Mouse (Mus musculus) neural tube, embryonic 14.5 days (tissue): ENCODE data around the gene Acss1. TPM values are rescaled to one million over a fixed set of nuclear protein-coding genes. Genes with fewer than 3 reads are reported as not detected.

Source experiments
- ATAC-seq: fragments of 200-750 bp; cut with Nextera tagmentation; 2 replicates; pipeline ENCODE4 v1.8.0; 2017; ENCODE audit warnings: low read depth, mild to moderate bottlenecking, moderate TSS enrichment, moderate library complexity
- H3K27ac ChIP-seq: fragments of 300-500 bp; sonication (generic); 2 replicates; pipeline ENCODE4 v1.5.1; 2014; ENCODE audit warnings: low read depth, mild to moderate bottlenecking, control low read depth, low read length, moderate library complexity, mixed read lengths
- H3K27me3 ChIP-seq: fragments of 300-500 bp; sonication (generic); 2 replicates; pipeline ENCODE4 v1.6.1; 2014; ENCODE audit warnings: low read length; ENCODE audit not compliant: control insufficient read depth, insufficient read depth
- H3K36me3 ChIP-seq: fragments of 300-500 bp; sonication (generic); 2 replicates; pipeline ENCODE4 v1.6.1; 2014; ENCODE audit warnings: low read length, mixed read lengths; ENCODE audit not compliant: control insufficient read depth, insufficient read depth
- H3K4me1 ChIP-seq: fragments of 300-500 bp; sonication (generic); 2 replicates; pipeline ENCODE4 v1.6.1; 2014; ENCODE audit warnings: low read length; ENCODE audit not compliant: control insufficient read depth, insufficient read depth
- H3K4me2 ChIP-seq: fragments of 300-500 bp; sonication (generic); 2 replicates; pipeline ENCODE4 v1.6.1; 2014; ENCODE audit warnings: mild to moderate bottlenecking, low read depth, low read length, control low read depth
- H3K4me3 ChIP-seq: fragments of 300-500 bp; sonication (generic); 2 replicates; pipeline ENCODE4 v1.5.1; 2014; ENCODE audit warnings: low read depth, low read length, control low read depth, mixed read lengths
- H3K9ac ChIP-seq: fragments of 300-500 bp; sonication (generic); replicated peaks from 2 replicates; pipeline ENCODE4 v1.6.1; 2014; ENCODE audit warnings: low read depth, mild to moderate bottlenecking, control low read depth, low read length, mixed read lengths
- H3K9me3 ChIP-seq: fragments of 300-500 bp; sonication (generic); 2 replicates; pipeline ENCODE4 v1.6.1; 2016; ENCODE audit warnings: low read length; ENCODE audit not compliant: control insufficient read depth
- WGBS: fragments of 180-500 bp; shearing (Covaris S2); extraction: QIAGEN DNeasy Blood & Tissue Kit; methylation state at CpG from one replicate; pipeline ENCODE4 v1.1.7; 2014; 5-methylcytosine and 5-hydroxymethylcytosine counted together
- polyA plus RNA-seq: library from polyadenylated mRNA; unstranded; fragments of >200 nt; fragmentation: Nextera tagmentation; extraction: Ambion mirVana; gene quantifications from 2 replicates; pipeline ENCODE4 v1.2.1, GENCODE M21; 2014

The Acss1 gene
- polyA plus RNA-seq, 1 experiment from 2014 or later = 13.0 TPM

- no peak for ATAC-seq
- H3K9ac ChIP-seq = no peak overlapping the region
- H3K9me3 ChIP-seq = no peaks in the 10 kb centered on the region
Measured at GRCm38 (mm10) chr2:150684451-150684850, 16.2 kb upstream of the Acss1 start.

GRCm38 (mm10) chr2:150681581-150681980, 13.3 kb upstream of the Acss1 start:
- peaks cover 8% of the 10 kb centered on the region; the same call in 1 of the 2 replicates for H3K27me3 ChIP-seq
- H3K9me3 ChIP-seq = no peaks in the 10 kb centered on the region
- no peak overlapping the region for H3K27ac ChIP-seq
- no peak overlapping the region for H3K4me2 ChIP-seq
- H3K9ac ChIP-seq = no peak overlapping the region
- no peaks in the 10 kb centered on the region for H3K4me1 ChIP-seq
- no peak overlapping the region for H3K4me3 ChIP-seq
- H3K36me3 ChIP-seq = no peaks in the 10 kb centered on the region
- no peak for ATAC-seq
- 76% methylated on average over 4 of the region's 4 CpGs for WGBS

More at GRCm38 (mm10) chr2:150684451-150684850, 16.2 kb upstream of the Acss1 start:
- Histone ChIP-seq H3K4me2 (no peak overlapping the region), H3K27me3 (peaks cover 23% of the 10 kb centered on the region), H3K36me3 (no peaks in the 10 kb centered on the region), H3K4me1 (peaks cover 3% of the 10 kb centered on the region; the same call in 1 of the 2 replicates), H3K4me3 (no peak overlapping the region), H3K27ac (no peak overlapping the region)
- WGBS = 83% methylated on average over 12 of the region's 12 CpGs

- Histone ChIP-seq H3K27me3 (no peaks in the 10 kb centered on the region), H3K27ac (no peak overlapping the region), H3K9me3 (no peaks in the 10 kb centered on the region), H3K9ac (no peak overlapping the region), H3K4me2 (no peak overlapping the region), H3K4me3 (no peak overlapping the region), H3K4me1 (no peaks in the 10 kb centered on the region), H3K36me3 (no peaks in the 10 kb centered on the region)
- ATAC-seq = no peak
- 2% methylated on average over 3 of the region's 3 CpGs for WGBS
Measured at GRCm38 (mm10) chr2:150678392-150678791, 10.1 kb upstream of the Acss1 start.

- no peak for ATAC-seq
- Histone ChIP-seq H3K27me3 (no peaks in the 10 kb centered on the region), H3K4me1 (no peaks in the 10 kb centered on the region), H3K9me3 (no peaks in the 10 kb centered on the region), H3K9ac (no peak overlapping the region), H3K4me3 (no peak overlapping the region), H3K27ac (no peak overlapping the region), H3K4me2 (no peak overlapping the region), H3K36me3 (no peaks in the 10 kb centered on the region)
- 30% methylated on average over 1 of the region's 1 CpGs for WGBS
Measured at GRCm38 (mm10) chr2:150675525-150675924, 7.2 kb upstream of the Acss1 start.

DNA sequence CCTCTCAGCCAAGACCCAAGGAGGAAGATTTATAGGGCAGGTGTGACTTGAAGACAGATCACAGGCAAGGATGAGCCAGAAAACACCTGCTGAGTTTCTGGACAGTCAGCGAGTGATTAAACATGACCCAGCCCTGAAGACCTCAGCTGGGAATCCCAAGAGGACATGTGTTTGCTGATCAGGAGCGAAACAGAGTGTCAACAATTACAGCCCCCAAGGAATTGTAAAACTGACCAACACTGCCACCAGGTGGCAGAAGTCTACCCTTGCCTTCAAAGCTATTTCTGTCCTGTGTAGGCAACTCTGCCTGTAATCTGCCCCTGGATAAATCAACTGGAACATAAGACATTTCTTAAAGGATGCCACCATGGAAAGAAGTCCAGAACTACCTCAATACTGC, 6.6 kb upstream of the Acss1 start:
- no peak overlapping the region for H3K9ac ChIP-seq
- 3% methylated on average over 2 of the region's 2 CpGs for WGBS
- H3K4me3 ChIP-seq = no peak overlapping the region

GRCm38 (mm10) chr2:150673929-150674328, 5.6 kb upstream of the Acss1 start:
- ATAC-seq = no peak
- Histone ChIP-seq H3K27me3 (no peaks in the 10 kb centered on the region), H3K9me3 (no peaks in the 10 kb centered on the region), H3K4me1 (no peaks in the 10 kb centered on the region), H3K27ac (no peak overlapping the region), H3K9ac (no peak overlapping the region), H3K4me3 (no peak overlapping the region), H3K4me2 (no peak overlapping the region), H3K36me3 (no peaks in the 10 kb centered on the region)
- WGBS = 86% methylated on average over 11 of the region's 11 CpGs

More for the DNA sequence above, 6.6 kb upstream of the Acss1 start:
- Histone ChIP-seq H3K27ac (no peak overlapping the region), H3K4me2 (no peak overlapping the region), H3K27me3 (no peaks in the 10 kb centered on the region), H3K9me3 (no peaks in the 10 kb centered on the region), H3K4me1 (no peaks in the 10 kb centered on the region), H3K36me3 (no peaks in the 10 kb centered on the region)
- peak; percentile 72 for ATAC-seq

- WGBS = 85% methylated on average over 8 of the region's 8 CpGs
- Histone ChIP-seq H3K9me3 (no peaks in the 10 kb centered on the region), H3K4me1 (peaks cover 5% of the 10 kb centered on the region; the same call in 1 of the 2 replicates), H3K27ac (no peak overlapping the region), H3K4me2 (no peak overlapping the region), H3K36me3 (no peaks in the 10 kb centered on the region), H3K9ac (no peak overlapping the region), H3K4me3 (no peak overlapping the region), H3K27me3 (no peaks in the 10 kb centered on the region; the same call in 1 of the 2 replicates)
- ATAC-seq = no peak
Measured at GRCm38 (mm10) chr2:150671609-150672290, 3.5 kb upstream of the Acss1 start.

DNA sequence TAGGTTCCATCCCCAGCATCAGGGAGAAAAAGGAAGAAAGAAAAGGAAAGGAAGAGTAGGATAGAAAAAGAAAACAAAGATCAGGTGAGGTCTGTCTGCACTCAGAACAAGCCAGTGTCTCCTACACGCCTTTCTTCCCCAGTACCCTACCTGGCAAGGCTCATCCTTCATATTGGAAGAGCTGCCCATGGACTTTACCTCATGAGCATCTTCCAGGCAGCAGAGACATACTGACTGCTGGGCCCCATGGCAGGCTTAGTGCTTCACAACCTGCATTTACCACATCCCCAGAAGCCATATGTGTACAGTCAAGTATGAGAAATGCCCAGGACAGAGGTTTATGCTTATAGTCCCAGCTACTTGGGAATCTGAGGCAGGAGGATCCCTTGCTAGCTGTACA, 2.6 kb upstream of the Acss1 start:
- no peak for ATAC-seq
- no peak overlapping the region for H3K27ac ChIP-seq

GRCm38 (mm10) chr2:150669454-150670045, 1.2 kb upstream of the Acss1 start:
- 72% methylated on average over 2 of the region's 2 CpGs for WGBS
- no peaks in the 10 kb centered on the region for H3K36me3 ChIP-seq
- no peak overlapping the region for H3K4me3 ChIP-seq
- H3K9ac ChIP-seq = no peak overlapping the region
- no peak overlapping the region for H3K4me2 ChIP-seq
- no peak overlapping the region for H3K27ac ChIP-seq
- no peak for ATAC-seq
- H3K9me3 ChIP-seq = no peaks in the 10 kb centered on the region
- no peaks in the 10 kb centered on the region; the same call in 1 of the 2 replicates for H3K27me3 ChIP-seq
- H3K4me1 ChIP-seq = peaks cover 5% of the 10 kb centered on the region; the same call in 1 of the 2 replicates

More for the DNA sequence above, 2.6 kb upstream of the Acss1 start:
- Histone ChIP-seq H3K4me2 (no peak overlapping the region), H3K36me3 (no peaks in the 10 kb centered on the region), H3K4me1 (peaks cover 5% of the 10 kb centered on the region; the same call in 1 of the 2 replicates), H3K4me3 (no peak overlapping the region), H3K27me3 (no peaks in the 10 kb centered on the region; the same call in 1 of the 2 replicates), H3K9ac (no peak overlapping the region), H3K9me3 (no peaks in the 10 kb centered on the region)
- WGBS = 94% methylated on average over 1 of the region's 1 CpGs
